Mouse (Mus musculus) bone marrow, adult 2 months (tissue): ENCODE measurements at regions not wholly inside any gene's neighbourhood (a gene's known extent, or its start where the extent isn't known, plus 50 kb on each side); places are given as distances from the start of the nearest gene placed in this dataset.
A peak's percentile ranks its signal among the peaks of the same experiment; 100 is the strongest.

Source experiments
- H3K27ac ChIP-seq: fragments of 200-500 bp; 2 replicates; pipeline ENCODE4 v1.5.1; 2012; ENCODE audit warnings: low read depth, mild to moderate bottlenecking, control low read depth, inconsistent platforms, low read length; ENCODE audit not compliant: control insufficient read depth, poor library complexity, insufficient read depth
- H3K4me1 ChIP-seq: fragments of 200-500 bp; 2 replicates; pipeline ENCODE4 v1.6.1; 2011; ENCODE audit warnings: low read length; ENCODE audit not compliant: control insufficient read depth, insufficient read depth
- H3K4me3 ChIP-seq: fragments of 200-500 bp; replicated peaks from 2 replicates; pipeline ENCODE3; 2011; ENCODE audit warnings: mild to moderate bottlenecking, low read depth, low read length, control low read depth; ENCODE audit not compliant: control insufficient read depth
- CTCF ChIP-seq: fragments of 200-500 bp; IDR thresholded peaks from 2 replicates; pipeline ENCODE4 v1.5.1; 2011; ENCODE audit warnings: low read length, control low read depth; ENCODE audit not compliant: control insufficient read depth, insufficient read depth
- POLR2A ChIP-seq: fragments of 200-500 bp; IDR thresholded peaks from 2 replicates; pipeline ENCODE4 v1.6.1; 2011; ENCODE audit warnings: low read depth, mild to moderate bottlenecking, control low read depth, low read length, borderline replicate concordance; ENCODE audit not compliant: control insufficient read depth
- WGBS: fragments of 180-500 bp; shearing (Covaris S2); methylation state at CpG from one replicate; pipeline ENCODE4 v1.1.7; 2018; 5-methylcytosine and 5-hydroxymethylcytosine counted together

DNA sequence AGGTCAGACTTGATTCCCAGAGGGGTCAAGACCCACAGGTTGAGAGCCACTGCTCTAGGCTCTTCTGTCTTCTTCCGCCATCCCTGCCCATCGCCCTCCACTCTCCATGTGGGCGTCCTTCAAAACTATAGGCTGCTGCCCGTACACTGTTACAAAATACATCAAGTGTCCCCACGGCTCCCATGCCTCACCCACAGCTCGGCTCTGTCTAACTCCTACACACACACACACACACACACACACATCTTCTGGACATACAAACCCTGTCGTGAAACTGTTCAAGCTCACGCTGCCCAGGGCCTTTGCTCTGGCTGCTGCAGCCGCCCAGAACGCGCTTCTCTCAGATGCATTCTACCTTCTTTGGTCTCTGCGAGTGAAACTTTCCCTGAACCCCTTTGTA is 67.1 kb upstream of the Tmem189 start:
- WGBS = 75% methylated on average over 12 of the region's 12 CpGs
- Histone ChIP-seq H3K4me1 (peaks cover 17% of the 10 kb centered on the region), H3K27ac (no peak overlapping the region; the same call in 1 of the 2 replicates), H3K4me3 (no peak overlapping the region)
- TF ChIP-seq POLR2A (no peak), CTCF (no peak)

DNA sequence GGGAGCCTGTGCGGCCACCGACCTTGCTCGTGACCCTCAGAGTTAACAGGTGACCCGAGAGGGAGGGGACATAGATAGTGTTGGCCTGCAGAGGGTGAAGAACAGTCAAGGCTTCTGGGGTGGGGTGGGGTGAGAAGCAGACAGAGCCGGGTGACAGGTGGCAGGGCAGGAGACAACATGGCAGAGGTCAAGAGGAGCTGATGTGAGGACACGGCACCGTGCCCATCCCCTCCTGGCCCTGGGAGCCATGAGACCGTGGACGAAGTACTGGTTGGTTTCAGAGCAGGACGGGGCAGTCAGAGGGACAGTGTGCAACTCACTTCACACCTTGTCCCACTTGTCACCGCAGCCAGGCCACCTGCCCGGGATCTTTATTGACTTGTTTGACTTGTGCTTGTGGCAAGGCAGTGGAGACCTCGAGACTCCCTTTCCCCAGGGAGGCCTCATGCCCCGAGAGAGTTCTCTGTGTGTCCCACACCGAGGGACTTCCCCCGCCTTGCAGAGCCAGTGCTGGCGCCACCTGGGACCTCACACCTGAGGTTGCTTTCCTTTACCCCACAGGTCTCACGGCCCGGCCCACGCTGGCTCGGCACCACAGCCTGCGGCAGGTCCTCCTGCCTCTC is 65.4 kb upstream of the Tmem189 start:
- H3K27ac ChIP-seq = peak overlapping the region; percentile 91
- H3K4me1 ChIP-seq = peaks cover 19% of the 10 kb centered on the region
- H3K4me3 ChIP-seq = no peak overlapping the region
- WGBS = 54% methylated on average over 22 of the region's 22 CpGs
- TF ChIP-seq POLR2A (no peak), CTCF (no peak)

DNA sequence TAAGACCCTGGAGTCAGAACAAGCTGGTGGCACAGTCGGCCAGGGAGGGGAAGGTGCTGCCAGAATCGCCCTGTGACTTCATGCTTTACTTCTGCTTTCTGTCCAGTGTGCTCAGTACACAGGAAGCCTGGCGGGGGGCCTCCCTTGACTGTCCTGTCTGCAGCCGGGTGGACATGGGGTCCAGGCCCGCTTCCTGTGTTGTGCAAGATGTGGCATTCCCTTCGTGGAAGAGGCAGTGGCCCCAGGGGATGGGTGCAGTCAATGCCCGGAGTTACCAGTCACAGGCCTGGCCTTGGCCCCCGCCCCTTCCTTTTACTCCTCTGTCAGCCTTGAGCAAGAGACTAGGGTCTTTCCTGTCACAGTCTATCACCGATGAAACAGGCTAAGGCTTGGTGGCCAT is 64.3 kb upstream of the Tmem189 start:
- 2% methylated on average over 9 of the region's 9 CpGs for WGBS
- Histone ChIP-seq H3K4me3 (no peak overlapping the region), H3K4me1 (peaks cover 15% of the 10 kb centered on the region), H3K27ac (peak overlapping the region; percentile 91)
- TF ChIP-seq POLR2A = peak; percentile 37; the same call in 1 of the 2 replicates
- TF ChIP-seq CTCF = no peak

DNA sequence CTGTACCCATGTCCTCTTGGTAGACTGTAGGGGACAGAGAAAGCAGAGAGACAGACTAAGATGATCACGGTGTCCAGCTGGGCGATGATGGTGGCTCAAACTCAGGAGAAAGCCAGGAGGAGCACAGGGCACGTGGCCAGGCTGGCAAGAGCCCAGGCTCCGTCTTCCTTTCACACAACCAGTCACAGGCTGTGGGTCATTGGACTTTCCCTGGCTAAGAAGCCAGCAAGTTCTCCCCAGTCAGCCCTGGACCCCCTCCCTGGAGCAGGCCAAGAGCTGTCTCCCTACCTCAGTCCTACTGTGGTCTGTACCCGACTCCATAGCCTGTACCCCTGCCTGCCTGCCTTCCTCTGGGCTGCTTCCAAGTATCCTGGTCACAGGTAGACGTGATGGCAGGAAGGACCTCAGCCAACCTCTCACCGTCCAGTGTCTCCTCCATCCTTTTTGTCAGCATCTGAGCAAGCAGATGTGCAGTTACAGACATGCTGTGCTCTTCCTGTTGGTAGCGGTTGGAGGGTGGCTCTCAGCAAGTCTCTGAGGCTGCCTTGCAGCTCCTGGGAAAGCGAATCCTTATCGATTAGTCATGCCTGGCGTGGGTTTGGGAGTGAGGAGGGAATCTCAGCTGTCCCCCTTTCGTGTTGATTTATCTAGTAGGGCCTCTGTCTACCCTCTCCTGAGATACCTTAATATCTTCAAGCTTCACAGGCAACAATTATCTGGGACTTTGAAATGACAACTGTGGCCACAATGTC is 63.4 kb upstream of the Tmem189 start:
- H3K4me1 ChIP-seq = peaks cover 18% of the 10 kb centered on the region
- TF ChIP-seq CTCF (no peak), POLR2A (no peak)
- WGBS = 44% methylated on average over 12 of the region's 12 CpGs

DNA sequence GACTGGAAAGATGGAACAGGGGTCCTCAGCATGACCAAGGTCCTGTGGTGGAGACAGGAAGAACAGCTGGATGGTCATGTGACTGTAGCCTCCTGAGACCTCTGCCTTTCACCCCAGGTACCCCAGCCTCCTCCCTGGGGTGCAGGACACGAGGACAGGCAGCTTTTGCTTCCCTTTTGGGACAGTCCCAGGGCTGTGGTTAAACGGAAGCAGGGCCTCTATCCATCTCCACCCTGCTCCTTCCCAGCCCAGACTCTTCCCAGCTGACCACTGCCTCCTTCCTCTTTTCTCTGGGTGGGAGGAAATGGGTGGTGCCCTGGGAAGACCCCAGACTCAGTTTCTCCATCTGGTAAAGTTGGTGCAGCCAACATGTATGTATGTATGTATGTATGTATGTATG is 62.0 kb upstream of the Tmem189 start:
- WGBS = 6% methylated on average over 2 of the region's 2 CpGs
- no peak for TF ChIP-seq POLR2A
- no peak for TF ChIP-seq CTCF
- H3K27ac ChIP-seq = peak overlapping the region; percentile 30; the same call in 1 of the 2 replicates
- no peak overlapping the region for H3K4me3 ChIP-seq
- peaks cover 22% of the 10 kb centered on the region for H3K4me1 ChIP-seq

More for the DNA sequence above, 63.4 kb upstream of the Tmem189 start:
- peak overlapping the region; percentile 91 for H3K27ac ChIP-seq
- H3K4me3 ChIP-seq = no peak overlapping the region

DNA sequence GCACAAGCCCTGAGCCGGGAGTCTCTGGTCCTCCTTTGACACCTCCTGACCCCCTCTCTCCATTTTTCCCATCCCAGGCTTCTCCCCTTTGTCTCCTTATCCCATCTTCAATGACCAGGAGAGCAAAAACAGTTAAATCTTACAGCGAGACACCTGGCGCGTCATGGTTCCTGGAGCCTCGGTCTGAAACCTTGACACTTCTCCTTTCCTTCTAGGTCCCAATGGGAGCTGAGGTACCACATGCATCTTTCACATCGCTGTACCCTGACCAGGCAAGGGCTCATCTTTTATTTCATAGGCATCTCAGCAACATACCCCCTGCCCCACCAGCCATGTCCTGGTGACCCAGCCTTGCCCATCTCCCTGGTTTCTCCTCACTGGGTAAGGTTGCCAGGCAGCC is 58.7 kb upstream of the Tmem189 start:
- peak overlapping the region; percentile 54 for H3K27ac ChIP-seq
- 55% methylated on average over 6 of the region's 6 CpGs for WGBS
- TF ChIP-seq POLR2A = no peak
- no peak overlapping the region for H3K4me3 ChIP-seq
- H3K4me1 ChIP-seq = peaks cover 12% of the 10 kb centered on the region

DNA sequence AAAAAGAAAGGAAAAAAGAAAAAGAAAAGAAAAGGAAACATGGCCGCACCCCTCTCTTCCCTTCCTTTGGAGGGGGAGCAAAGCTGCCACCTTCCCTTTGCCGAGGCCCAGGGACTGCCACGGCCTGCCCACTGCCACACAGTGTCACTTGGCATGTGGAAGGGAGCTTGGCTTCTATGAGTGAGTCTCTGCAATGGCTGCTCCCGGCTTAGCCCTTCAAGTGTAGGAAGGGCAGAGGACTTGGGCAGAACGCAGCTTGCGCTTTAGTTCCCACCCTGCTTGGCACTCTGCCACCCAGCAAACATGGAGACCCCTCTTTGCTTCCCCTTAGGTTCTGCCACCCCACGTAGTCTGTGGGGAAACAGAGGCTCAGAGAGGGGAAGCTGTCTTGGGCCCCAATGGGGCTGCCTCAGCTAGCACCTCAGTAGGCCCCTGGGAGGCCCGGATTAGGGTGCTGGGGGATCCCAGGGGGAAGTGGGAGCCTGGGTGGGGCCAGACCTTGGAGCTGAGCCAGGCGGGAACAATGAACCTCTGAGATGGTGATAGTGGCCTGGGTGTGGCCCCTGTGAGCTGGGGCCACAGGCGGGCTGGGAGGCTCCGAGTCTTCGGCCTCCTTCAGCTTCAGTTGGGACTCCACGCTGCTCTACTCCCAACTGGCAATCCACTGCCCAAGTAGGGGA is 57.7 kb upstream of the Tmem189 start:
- no peak for TF ChIP-seq CTCF
- no peak for TF ChIP-seq POLR2A
- Histone ChIP-seq H3K4me3 (no peak overlapping the region), H3K27ac (peak overlapping the region; percentile 54), H3K4me1 (peaks cover 11% of the 10 kb centered on the region)
- 48% methylated on average over 13 of the region's 13 CpGs for WGBS

DNA sequence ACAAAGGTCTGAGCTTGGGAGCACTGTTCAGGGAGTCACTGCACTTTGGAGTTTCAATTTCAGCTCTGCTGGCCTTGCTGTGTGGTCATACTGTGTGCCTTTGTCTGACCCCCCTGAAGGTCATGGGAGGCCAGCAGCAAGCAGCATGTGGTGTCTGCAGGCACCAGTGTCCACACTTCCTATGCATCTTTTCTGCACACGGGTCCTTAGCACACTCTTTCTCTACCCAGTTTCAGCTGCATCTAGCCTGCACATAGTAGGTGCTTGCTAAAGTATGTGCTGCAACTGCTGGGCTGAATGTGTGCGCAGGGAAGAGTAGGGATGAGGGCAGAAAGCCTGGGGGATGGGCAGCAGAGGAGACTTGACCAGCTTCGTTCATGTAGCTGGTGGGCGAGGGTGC is 56.7 kb upstream of the Tmem189 start:
- Histone ChIP-seq H3K4me1 (peaks cover 10% of the 10 kb centered on the region), H3K4me3 (no peak overlapping the region), H3K27ac (no peak overlapping the region)
- 76% methylated on average over 4 of the region's 4 CpGs for WGBS
- TF ChIP-seq POLR2A = no peak
- no peak for TF ChIP-seq CTCF

DNA sequence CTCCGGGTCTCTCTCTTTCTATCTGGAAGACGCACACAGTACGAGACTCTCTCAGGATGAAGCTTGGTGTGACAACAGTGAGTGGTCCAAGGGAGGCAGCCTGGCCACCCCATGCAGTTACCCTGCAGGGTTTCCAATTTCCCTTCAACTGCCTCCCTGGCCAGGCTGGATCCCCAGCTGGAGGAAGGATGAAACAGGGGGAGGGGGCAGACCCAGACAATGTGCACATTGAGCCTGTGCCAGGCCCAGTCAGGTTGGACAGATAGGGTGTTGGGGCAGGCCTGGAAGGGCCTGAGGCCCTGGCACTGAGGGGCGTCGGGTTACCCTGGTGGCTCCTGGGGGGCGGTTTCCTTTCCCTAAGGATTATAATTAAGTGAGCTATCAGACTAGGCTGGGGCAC is 55.8 kb upstream of the Tmem189 start:
- no peak overlapping the region for H3K4me3 ChIP-seq
- TF ChIP-seq POLR2A (no peak), CTCF (no peak)
- WGBS = 80% methylated on average over 6 of the region's 6 CpGs
- no peak overlapping the region for H3K27ac ChIP-seq
- H3K4me1 ChIP-seq = peaks cover 8% of the 10 kb centered on the region
